Mouse (Mus musculus): ENCODE data around the gene Celsr3. TPM values are rescaled to one million over a fixed set of nuclear protein-coding genes. Genes with fewer than 3 reads are reported as not detected.

Gene Celsr3
- polyA plus RNA-seq (2014; fragmentation: Illumina TruSeq; extraction: RNeasy Lipid Tissue Mini Kit (QIAGEN cat#74804); ENCODE audit: low read depth, low replicate concordance): not detected

GRCm38 (mm10) chr9:108825820-108826699 lies at the start of gene Celsr3:
Gene Celsr3 (plus strand): TSS chr9:108826320.

GRCm38 (mm10) chr9:108783548-108784463 lies 42.3 kb upstream of the Celsr3 start, which contains the start of gene Ip6k2:
Gene Ip6k2 (plus strand): TSS chr9:108783796.

GRCm38 (mm10) chr9:108808163-108808665 lies 17.9 kb upstream of the Celsr3 start, which contains the start of gene Nckipsd:
Gene Nckipsd (plus strand): TSS chr9:108808368.

GRCm38 (mm10) chr9:108852976-108853375 lies 26.9 kb downstream of the Celsr3 start, which contains the start of gene Slc26a6:
Gene Slc26a6 (plus strand): TSS chr9:108853283.

Other genes with a start within 250 kb of the Celsr3 start
- gene Wdr6, start 247.6 kb upstream of the Celsr3 start, polyA plus RNA-seq (2014; fragmentation: Illumina TruSeq; extraction: RNeasy Lipid Tissue Mini Kit (QIAGEN cat#74804); ENCODE audit: low read depth, low replicate concordance): 0.93 TPM
- not detected for gene P4htm, start 228.7 kb upstream of the Celsr3 start, polyA plus RNA-seq (2014; fragmentation: Illumina TruSeq; extraction: RNeasy Lipid Tissue Mini Kit (QIAGEN cat#74804); ENCODE audit: low read depth, low replicate concordance)
- 23.0 TPM for gene Arih2, start 176.9 kb upstream of the Celsr3 start, polyA plus RNA-seq (2014; fragmentation: Illumina TruSeq; extraction: RNeasy Lipid Tissue Mini Kit (QIAGEN cat#74804); ENCODE audit: low read depth, low replicate concordance)
- gene Slc25a20, start 164.2 kb upstream of the Celsr3 start, polyA plus RNA-seq (2014; fragmentation: Illumina TruSeq; extraction: RNeasy Lipid Tissue Mini Kit (QIAGEN cat#74804); ENCODE audit: low read depth, low replicate concordance): 136 TPM
- 73.3 TPM for gene Prkar2a, start 137.0 kb upstream of the Celsr3 start, polyA plus RNA-seq (2014; fragmentation: Illumina TruSeq; extraction: RNeasy Lipid Tissue Mini Kit (QIAGEN cat#74804); ENCODE audit: low read depth, low replicate concordance)
- gene Ip6k2, start 42.5 kb upstream of the Celsr3 start, polyA plus RNA-seq (2014; fragmentation: Illumina TruSeq; extraction: RNeasy Lipid Tissue Mini Kit (QIAGEN cat#74804); ENCODE audit: low read depth, low replicate concordance): 123 TPM
- not detected for gene Nckipsd, start 18.0 kb upstream of the Celsr3 start, polyA plus RNA-seq (2014; fragmentation: Illumina TruSeq; extraction: RNeasy Lipid Tissue Mini Kit (QIAGEN cat#74804); ENCODE audit: low read depth, low replicate concordance)
- gene Slc26a6, start 27.0 kb downstream of the Celsr3 start, polyA plus RNA-seq (2014; fragmentation: Illumina TruSeq; extraction: RNeasy Lipid Tissue Mini Kit (QIAGEN cat#74804); ENCODE audit: low read depth, low replicate concordance): 0.26 TPM
- gene Tmem89, start 88.3 kb downstream of the Celsr3 start, polyA plus RNA-seq (2014; fragmentation: Illumina TruSeq; extraction: RNeasy Lipid Tissue Mini Kit (QIAGEN cat#74804); ENCODE audit: low read depth, low replicate concordance): not detected
- gene Uqcrc1, start 110.3 kb downstream of the Celsr3 start, polyA plus RNA-seq (2014; fragmentation: Illumina TruSeq; extraction: RNeasy Lipid Tissue Mini Kit (QIAGEN cat#74804); ENCODE audit: low read depth, low replicate concordance): 86.8 TPM
- gene Col7a1, start 127.3 kb downstream of the Celsr3 start, polyA plus RNA-seq (2014; fragmentation: Illumina TruSeq; extraction: RNeasy Lipid Tissue Mini Kit (QIAGEN cat#74804); ENCODE audit: low read depth, low replicate concordance): not detected
- gene Ucn2, start 159.7 kb downstream of the Celsr3 start, polyA plus RNA-seq (2014; fragmentation: Illumina TruSeq; extraction: RNeasy Lipid Tissue Mini Kit (QIAGEN cat#74804); ENCODE audit: low read depth, low replicate concordance): not detected
- not detected for gene Pfkfb4, start 165.5 kb downstream of the Celsr3 start, polyA plus RNA-seq (2014; fragmentation: Illumina TruSeq; extraction: RNeasy Lipid Tissue Mini Kit (QIAGEN cat#74804); ENCODE audit: low read depth, low replicate concordance)
- gene Shisa5, start 212.2 kb downstream of the Celsr3 start, polyA plus RNA-seq (2014; fragmentation: Illumina TruSeq; extraction: RNeasy Lipid Tissue Mini Kit (QIAGEN cat#74804); ENCODE audit: low read depth, low replicate concordance): 9.6 TPM
- gene Trex1, start 233.4 kb downstream of the Celsr3 start, polyA plus RNA-seq (2014; fragmentation: Illumina TruSeq; extraction: RNeasy Lipid Tissue Mini Kit (QIAGEN cat#74804); ENCODE audit: low read depth, low replicate concordance): not detected
- 3.0 TPM for gene Atrip, start 247.8 kb downstream of the Celsr3 start, polyA plus RNA-seq (2014; fragmentation: Illumina TruSeq; extraction: RNeasy Lipid Tissue Mini Kit (QIAGEN cat#74804); ENCODE audit: low read depth, low replicate concordance)

All from liver, adult 10 weeks (tissue).